Mouse (Mus musculus): ENCODE data around the gene Gm10717. TPM values are rescaled to one million over a fixed set of nuclear protein-coding genes. Genes with fewer than 3 reads are reported as not detected.
"Not testable (repeated sequence)": the region's sequence is repeated elsewhere in the genome, so short reads cannot be mapped to it uniquely, and the experiment has no call there.

Gm10717 gene
- 1 to 10 TPM; 1.2 to 2.0 TPM for total RNA-seq (2021)
- long read RNA-seq, experiment 1 = 0 reads
- long read RNA-seq, experiment 2 = 0 reads

- DNase-seq (ENCODE audit: low spot score in 2 of 2) = not testable (repeated sequence)
Observed at GRCm38 (mm10) chr9:3024912-3025467, at the start of gene Gm10717. Gene Gm10717, plus strand, starts transcription at chr9:3025417.

GRCm38 (mm10) chr9:3000445-3000972, 24.7 kb upstream of the Gm10717 start, which contains the start of gene Gm10722:
Gene Gm10722, plus strand, starts transcription at chr9:3000922.
- DNase-seq (ENCODE audit: low spot score in 2 of 2) = peak in 1 of 2 experiments; percentile 6

- not testable (repeated sequence) for DNase-seq (ENCODE audit: low spot score in 2 of 2)
Observed at GRCm38 (mm10) chr9:3001006-3001405, 24.2 kb upstream of the Gm10717 start.

- DNase-seq (ENCODE audit: low spot score in 2 of 2) = peak; percentile 94 to 100
Observed at GRCm38 (mm10) chr9:3001948-3002659, 23.1 kb upstream of the Gm10717 start.

GRCm38 (mm10) chr9:3002794-3003396, 22.3 kb upstream of the Gm10717 start, which contains the start of gene Gm11168:
Gene Gm11168, plus strand, starts transcription at chr9:3003346.
- peak; percentile 4 to 18 for DNase-seq (ENCODE audit: low spot score in 2 of 2)

- DNase-seq (ENCODE audit: low spot score in 2 of 2) = not testable (repeated sequence)
Observed at GRCm38 (mm10) chr9:3006179-3006578, 19.0 kb upstream of the Gm10717 start.

- DNase-seq (ENCODE audit: low spot score in 2 of 2) = not testable (repeated sequence)
Observed at GRCm38 (mm10) chr9:3006636-3007035, 18.6 kb upstream of the Gm10717 start.

GRCm38 (mm10) chr9:3007272-3007671, 17.9 kb upstream of the Gm10717 start:
- not testable (repeated sequence) for DNase-seq (ENCODE audit: low spot score in 2 of 2)

- DNase-seq (ENCODE audit: low spot score in 2 of 2) = not testable (repeated sequence)
Observed at GRCm38 (mm10) chr9:3009331-3009730, 15.9 kb upstream of the Gm10717 start.

- not testable (repeated sequence) for DNase-seq (ENCODE audit: low spot score in 2 of 2)
Observed at GRCm38 (mm10) chr9:3012054-3012621, 13.1 kb upstream of the Gm10717 start.

GRCm38 (mm10) chr9:3012733-3013279, 12.4 kb upstream of the Gm10717 start, which contains the start of gene Gm10721:
Gene Gm10721, plus strand, starts transcription at chr9:3013140.
- DNase-seq (ENCODE audit: low spot score in 2 of 2) = not testable (repeated sequence)

- DNase-seq (ENCODE audit: low spot score in 2 of 2) = not testable (repeated sequence)
Observed at GRCm38 (mm10) chr9:3015354-3015753, 9.9 kb upstream of the Gm10717 start, which contains the start of gene Gm10720. Gene Gm10720, plus strand, starts transcription at chr9:3015654.

GRCm38 (mm10) chr9:3015896-3016295, 9.3 kb upstream of the Gm10717 start:
- DNase-seq (ENCODE audit: low spot score in 2 of 2) = peak in 1 of 2 experiments; percentile 10

GRCm38 (mm10) chr9:3017108-3017507, 8.1 kb upstream of the Gm10717 start, which contains the start of gene Gm10719:
Gene Gm10719, plus strand, starts transcription at chr9:3017408.
- DNase-seq (ENCODE audit: low spot score in 2 of 2) = not testable (repeated sequence)

- DNase-seq (ENCODE audit: low spot score in 2 of 2) = peak; percentile 32 to 100
Observed at GRCm38 (mm10) chr9:3018944-3019343, 6.3 kb upstream of the Gm10717 start.

- DNase-seq (ENCODE audit: low spot score in 2 of 2) = peak; percentile 38 to 99
Observed at GRCm38 (mm10) chr9:3019835-3020727, 5.1 kb upstream of the Gm10717 start.

- not testable (repeated sequence) for DNase-seq (ENCODE audit: low spot score in 2 of 2)
Observed at GRCm38 (mm10) chr9:3022316-3023008, 2.8 kb upstream of the Gm10717 start.

GRCm38 (mm10) chr9:3023312-3023984, 1.8 kb upstream of the Gm10717 start, which contains the start of gene Gm10718:
Gene Gm10718, plus strand, starts transcription at chr9:3023547.
- DNase-seq (ENCODE audit: low spot score in 2 of 2) = peak in 1 of 2 experiments; percentile 36
